Mouse (Mus musculus): ENCODE data around the gene Fndc5.

The Fndc5 gene

DNA sequence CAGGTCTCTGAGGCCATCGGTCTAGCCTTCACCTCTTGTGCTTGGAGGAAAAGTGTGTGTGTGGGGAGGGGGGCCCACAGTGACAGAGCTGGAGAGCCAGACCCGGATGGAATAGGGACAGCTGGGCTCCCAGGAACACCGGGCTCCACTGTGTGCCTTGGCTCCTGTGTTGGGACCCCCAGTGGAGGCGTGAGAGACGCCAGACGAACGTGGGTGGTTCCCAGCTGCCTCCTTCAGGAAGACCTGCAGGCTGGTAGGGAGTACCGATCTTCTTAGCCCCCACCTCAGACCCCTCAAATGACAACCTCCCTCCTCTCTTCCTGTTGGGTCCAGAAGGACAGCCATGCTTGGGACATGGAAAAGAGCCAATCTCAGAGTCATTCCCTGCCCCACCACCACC, 14.1 kb upstream of the Fndc5 start:
- DNase-seq (ENCODE audit: low read depth, low spot score), result no peak

DNA sequence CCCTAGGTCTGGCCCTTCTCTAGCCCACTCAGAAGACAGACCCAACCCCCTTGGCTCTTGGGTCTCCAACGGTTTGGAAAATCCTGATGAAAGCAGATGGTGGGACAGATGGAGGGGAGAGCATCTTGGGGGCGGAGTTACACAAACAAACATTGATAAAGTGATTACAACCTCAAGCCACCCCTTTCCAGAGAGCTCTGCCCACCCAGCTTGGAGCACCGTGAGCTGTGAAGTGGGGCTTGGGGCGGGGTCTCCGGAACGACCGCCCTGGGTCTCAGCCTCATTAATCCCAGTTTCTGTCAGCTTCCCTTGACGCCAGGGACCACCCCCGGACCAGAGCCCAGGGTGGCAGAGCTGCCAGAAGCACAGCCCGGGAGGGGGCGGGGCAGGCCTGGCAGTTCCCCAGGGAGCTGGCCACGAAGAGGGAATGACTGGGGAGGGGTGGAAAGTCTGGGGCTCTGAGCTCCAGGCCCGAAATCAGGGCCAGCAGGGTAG, 12.1 kb upstream of the Fndc5 start:
- DNase-seq (ENCODE audit: low read depth, low spot score), result no peak

DNA sequence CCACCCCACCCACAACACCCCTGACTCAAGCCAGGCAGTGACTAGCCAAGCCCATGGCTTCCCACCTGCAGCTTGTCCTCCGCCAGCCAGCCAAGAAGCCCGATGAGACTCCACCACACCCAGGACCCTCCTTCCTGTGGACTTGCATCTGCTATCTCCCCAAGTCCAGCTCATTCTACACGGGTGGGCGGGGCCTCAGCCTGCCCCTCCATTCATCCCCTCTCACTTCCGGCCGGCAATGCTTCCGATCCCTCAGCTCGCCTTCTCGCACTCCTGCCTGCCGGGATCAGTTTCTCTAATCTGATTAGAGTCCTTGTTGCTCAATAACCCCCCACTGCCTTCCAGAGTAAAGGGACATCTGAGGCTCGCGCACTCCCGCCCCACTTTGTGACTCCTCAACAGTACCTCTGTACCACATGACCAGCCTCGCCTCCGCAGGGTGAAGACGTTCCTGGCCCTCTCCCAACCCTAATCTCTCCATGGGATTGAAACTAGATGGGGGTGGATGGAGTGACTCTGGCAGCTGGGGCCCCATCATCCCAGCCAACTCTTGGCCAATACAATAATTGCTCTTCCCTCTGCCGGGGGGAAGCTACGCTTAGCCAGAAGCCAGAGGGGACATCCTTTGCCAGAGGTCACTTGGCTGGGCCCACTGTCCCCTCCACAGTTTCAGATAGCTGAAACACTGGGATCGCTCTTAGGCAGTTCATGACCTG, 10.9 kb upstream of the Fndc5 start:
- DNase-seq (ENCODE audit: low read depth, low spot score), result no peak

DNA sequence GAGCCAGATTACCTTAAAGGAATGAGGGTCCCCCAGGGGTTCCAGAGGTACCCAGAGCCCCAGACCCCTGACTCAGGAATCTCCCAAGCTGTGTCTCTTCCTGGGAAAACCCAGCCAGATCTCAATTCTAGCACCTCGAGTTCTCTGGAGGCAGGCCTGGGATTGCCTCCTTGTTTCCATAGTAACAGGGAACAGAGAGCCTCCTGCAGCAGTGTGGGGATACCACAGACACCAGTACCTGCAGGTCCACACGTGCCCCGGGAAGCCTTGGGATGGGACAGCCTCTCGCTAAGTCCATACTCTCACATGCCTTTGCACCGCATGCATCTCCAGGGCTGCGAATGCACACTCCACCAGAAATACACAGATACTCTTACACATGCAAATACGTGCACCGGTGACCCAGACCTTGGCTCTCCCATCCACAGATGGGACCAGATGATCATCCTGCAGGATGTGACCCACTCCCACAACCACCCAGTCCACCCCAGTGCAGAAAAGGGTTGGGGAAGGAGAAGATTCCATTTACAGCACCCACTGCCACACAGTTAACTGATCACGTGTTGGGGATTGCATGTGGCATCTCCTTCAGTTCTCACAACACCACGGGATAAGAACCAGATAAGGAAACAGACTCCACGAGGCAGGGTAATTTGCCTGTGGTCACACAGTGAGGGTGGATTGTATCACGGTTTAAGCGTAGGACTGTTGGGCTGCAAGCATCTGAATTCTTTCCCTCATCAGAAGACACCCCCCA, 8.0 kb upstream of the Fndc5 start:
- no peak for DNase-seq (ENCODE audit: low read depth, low spot score)

DNA sequence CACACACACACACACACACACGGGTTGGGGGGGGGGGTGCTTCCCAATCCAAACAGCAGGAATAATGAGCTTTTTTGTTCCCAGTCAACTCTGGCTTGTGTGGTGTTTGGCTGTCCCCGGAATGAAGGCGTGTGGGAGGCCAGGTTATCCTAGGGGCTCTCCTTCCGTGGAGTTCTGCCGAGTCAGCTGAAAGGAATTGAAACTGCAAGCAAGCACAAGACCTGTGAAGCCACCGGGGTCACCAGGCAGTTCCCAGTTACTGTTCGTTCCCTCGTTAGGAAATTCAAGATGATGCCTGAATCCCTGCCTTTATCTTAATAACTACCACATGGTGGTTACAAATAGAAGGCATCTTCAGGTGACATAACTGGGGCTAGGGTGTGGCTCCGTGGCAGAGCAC, 7.4 kb upstream of the Fndc5 start:
- peak; percentile 52 for DNase-seq (ENCODE audit: low read depth, low spot score)

DNA sequence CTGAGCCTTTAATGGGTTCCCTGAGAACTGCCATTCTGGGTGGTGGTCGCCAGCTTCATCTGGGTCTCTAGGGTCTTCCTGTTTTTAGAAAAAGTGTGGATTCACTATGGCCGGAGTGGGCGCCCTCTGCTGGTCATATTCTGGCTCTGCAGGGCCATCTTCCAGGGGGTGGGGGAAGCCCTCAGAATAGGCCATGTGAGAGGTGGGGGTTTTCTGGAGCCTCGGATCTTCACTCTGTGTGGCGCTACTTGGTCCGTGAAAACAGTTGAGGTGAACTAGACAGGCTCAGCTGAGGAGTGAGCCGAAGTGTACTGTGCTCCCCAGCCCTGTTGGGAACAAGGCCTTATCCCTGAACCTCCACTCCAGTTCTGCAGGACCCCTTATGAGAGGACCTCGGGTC, 6.7 kb upstream of the Fndc5 start:
- DNase-seq (ENCODE audit: low read depth, low spot score), result peak; percentile 86

DNA sequence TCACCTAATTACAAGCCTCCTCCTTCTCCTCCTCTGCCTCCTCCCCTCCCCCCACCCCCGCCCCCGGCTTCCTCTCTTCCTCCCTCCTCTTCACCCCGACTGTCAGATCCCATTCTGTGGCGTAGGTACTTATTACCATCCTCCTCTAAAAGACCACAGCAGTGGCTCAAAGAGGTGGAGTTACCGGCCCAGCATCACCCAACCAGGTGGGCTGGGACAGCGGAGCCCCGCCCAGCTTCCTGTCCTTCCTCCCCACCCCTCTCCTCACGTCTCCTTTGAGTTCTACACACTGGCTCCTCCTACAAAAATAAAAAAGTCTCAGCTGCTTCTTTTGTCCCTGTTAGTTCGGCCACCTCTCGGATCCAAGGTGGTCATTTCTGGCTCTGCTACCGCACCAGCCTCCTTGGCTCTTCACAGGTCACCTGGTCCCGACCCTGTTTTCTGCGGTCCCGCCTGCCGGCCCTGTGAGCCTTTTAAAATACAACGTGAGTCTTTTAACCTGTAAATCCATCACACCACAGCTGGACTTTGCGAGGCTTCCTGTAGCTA, 6.0 kb upstream of the Fndc5 start:
- DNase-seq (ENCODE audit: low read depth, low spot score), result peak; percentile 92

DNA sequence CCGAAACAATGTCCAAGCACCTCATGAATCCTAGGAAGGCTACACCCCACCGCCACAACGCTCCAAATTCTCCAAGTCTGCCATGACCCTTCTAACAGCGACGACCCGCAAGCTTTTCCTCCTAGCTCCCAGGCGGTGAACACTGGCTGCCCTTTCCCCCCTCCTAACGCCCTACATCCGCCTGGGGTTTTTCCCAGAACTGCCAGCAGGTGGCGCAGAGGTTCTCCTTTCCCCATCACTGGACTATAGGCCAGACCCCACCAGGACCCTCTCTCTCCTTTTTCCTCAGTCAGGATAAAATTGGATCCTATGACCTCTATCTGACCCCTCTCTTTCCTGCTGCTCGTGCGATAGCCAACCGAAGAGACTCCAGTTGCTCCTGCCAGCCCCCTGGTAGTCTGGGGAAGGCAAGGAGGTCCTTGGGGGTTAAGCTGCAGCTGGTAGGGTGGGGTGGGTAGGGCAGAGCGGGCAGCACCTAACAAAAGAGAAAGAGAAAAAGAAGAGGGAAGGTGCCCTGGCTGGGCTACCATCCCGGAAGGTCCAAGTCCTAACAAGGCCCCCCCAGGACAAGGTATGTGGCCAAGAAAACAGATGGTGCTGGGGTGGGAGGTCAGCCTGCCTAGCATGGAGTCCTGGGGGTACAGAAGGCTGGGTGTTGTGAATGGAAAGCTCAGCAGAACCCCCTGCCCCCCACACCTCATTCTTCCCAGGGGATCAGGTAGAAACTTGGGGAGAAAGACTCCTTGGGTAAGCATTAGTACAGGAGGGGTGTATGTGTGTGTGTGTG, 1.8 kb upstream of the Fndc5 start:
- DNase-seq (ENCODE audit: low read depth, low spot score), result peak; percentile 70

DNA sequence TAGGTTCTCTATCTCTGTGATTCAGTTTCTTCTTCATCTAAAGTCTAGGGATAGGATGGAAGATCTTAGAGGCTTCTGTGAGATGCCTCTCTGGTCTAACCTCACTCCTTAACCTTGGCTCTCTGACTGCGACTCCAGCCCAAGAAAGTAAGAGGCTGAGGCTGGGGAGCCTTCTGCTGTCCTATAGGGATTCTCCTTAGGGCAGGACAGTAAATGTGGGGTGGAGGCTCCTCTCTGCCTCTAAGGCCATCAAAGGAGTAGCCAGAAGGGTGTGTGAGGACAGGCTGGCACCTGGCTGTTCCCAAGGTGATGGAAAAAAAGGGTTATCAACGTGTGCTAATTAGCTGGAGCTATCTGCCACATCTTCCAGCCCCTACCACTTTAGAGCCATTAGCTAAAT, 1.2 kb upstream of the Fndc5 start:
- no peak for DNase-seq (ENCODE audit: low read depth, low spot score)

DNA sequence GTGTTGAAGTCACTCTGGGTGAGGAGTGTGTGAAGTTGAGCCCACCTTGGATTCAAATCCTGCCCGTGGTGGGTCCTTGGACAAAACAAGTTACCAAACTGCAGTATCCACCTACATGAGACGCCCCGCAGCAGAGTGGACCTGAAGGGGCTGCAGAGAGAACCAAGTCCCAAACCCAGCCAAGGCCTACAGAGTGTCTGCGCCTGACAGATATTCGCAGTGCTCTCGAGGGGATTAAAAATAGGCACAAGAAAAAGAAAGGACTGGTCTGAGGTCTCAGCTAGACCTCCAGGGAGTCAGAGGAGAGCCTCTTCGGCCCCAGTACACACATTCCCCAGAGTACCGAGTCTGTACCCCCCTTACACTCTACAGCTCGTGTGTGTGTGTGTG, 615 bp upstream of the Fndc5 start:
- no peak for DNase-seq (ENCODE audit: low read depth, low spot score)

DNA sequence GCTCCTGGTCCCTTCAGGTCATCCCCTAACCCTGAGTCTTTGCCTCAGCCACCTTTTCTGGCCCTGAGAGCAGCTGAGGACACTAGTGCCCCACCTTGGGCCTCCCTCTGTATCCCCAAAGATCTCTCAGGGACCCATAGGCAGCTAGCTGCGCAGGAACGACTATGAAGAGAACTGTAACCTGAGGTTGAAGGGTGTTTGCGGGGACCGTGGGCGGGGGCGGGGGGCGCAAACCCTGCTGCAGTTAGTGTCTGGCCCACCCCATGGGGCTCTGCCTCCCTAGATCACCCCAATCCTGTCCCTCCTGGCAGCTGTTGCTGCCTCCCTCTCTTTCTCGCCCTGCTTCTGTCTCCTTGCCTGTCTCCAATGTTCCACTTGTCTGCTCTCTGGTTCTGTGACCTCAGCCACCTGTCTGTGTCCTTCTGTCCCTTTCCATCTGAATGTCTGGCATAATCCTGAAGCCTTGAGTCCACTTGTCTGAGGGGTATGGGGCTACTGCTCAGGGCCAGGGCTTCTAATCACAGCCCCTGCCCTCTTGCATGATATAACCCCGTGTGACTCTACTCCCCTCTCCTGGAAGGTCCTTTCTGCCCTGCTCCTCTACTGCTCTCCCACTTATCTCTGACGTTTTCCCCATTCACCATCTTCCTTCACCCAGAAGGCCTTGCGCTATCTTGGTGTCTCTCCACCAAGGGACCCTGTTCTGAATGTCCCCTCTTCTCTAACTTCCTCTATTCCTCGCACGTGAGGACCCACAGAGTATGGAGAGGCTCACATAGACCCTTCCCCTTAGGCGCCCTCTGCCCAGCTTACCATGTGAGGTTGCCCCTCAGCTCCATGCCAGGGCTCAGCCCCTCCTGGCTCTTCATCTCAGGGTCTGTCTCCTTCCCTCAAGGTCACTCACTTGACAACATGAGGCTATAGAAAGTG, 858 bp downstream of the Fndc5 start:
- DNase-seq (ENCODE audit: low read depth, low spot score), result no peak

DNA sequence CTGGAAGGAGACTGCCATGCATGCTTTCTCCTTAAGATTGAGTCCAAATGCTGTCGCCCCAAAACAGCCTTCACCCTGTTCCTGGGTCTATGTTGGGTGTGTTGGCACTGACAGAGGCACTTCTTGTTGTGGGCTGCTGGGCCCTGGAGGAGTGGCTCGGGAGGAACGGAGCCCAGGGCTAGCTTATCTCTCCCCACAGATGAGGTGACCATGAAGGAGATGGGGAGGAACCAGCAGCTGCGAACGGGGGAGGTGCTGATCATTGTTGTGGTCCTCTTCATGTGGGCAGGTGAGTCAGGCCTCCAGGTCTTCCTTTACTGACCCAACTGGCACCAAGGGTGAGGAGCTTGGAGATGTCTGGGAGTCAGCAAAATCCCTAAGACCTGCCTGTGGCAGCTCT, 2.8 kb downstream of the Fndc5 start:
- DNase-seq (ENCODE audit: low read depth, low spot score), result no peak

DNA sequence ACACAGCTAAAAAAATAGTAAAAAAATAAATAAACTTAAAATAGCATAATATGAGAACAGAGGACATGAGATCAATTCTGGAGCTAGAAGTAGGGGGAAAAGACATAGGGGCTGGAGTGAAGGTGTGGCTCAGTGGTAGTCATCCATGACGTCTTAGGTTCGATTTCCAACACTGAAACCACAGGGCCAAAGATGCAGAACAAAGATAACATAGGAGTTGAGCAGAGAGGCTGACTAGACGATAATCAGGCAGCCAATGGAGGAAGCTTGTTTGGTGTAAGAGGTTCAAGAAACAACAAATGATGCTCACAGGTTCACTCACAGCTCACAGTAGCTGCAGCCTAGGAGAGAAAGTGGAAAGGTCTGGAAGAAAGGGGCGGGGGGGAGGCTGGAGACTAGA, 4.0 kb downstream of the Fndc5 start:
- DNase-seq (ENCODE audit: low read depth, low spot score), result no peak

DNA sequence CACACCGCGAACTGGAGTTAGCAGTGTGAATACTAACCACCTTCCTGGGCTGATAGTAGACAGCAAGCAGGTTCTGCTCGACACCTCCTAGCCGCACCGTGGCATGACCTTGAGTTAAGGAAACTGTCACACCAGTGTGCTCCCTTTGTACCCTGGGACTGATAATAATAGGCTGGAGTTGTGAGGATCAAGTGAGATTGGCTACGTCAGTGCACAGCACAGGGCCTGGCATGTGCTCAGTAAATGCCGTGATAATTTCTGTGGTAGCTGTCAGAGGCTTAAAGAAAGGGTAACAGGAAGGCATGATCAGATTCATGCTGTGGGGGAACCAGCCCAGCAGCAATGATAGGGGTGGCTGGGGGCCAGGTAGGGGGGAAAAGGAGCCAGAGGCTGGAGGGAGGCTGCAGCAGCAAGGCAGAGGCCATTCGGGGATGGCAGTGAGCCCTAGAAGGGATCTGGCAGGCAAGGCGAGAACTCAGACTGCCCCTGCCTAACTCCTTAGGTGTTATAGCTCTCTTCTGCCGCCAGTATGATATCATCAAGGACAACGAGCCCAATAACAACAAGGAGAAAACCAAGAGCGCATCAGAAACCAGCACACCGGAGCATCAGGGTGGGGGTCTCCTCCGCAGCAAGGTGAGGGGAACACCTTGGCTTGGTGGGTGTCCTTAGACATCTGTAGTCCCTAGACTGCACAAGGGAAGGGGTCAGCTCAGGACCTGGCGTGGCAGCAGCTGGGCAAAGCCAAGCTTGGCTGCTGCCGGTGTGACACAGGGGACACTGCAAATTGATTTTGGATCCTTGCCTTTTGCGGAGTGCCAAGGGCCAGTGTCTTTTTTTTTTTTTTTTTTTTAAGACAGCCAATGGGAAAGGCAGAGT, 5.0 kb downstream of the Fndc5 start:
- no peak for DNase-seq (ENCODE audit: low read depth, low spot score)

DNA sequence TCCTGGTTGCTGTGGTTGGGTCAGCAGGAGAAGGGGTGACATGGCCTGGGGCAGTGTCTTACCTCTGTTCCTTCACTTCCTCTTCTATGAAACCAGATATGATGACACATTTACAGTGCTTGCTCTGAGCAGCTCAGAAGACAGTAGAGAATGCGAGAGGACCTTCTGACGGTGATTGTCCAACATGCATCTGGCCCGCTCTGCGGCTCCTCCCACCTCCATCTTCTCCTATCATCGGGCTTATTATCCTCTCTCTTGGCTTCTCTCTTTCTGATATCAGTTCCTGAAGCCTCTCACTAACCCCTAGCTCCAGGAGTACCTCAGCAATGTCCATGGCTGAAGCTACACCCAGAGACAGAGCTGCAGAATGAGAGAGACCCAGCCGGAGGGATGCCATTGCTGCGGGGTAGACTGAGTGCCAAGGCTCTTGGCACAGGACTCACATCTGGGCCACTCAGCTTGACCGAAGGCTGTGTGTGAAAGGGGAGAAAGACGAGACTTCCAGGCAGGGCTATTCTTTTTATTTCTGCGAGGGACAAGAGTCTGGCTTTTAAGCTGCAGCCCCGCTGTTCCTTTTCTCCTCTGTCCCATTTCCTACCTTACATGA, 5.7 kb downstream of the Fndc5 start:
- no peak for DNase-seq (ENCODE audit: low read depth, low spot score)

DNA sequence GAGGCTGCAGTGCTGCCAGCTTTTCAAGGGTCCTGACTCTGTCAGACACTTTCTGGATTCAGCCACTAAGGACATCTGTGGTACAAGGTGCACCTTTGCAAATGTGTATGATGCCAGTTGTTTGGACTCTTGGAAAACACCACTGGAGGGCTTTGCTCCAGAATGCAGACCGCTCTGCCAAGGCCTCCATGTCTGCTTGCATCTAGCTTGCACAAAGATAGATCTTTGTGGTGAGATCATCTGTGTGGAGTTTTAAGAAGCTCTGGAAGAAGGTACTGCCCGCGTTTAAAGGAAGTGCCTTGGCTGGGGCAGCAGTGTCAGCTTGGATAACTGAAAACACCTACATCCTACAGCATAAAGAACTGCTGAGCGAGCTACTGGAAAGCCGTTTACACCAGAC, 6.7 kb downstream of the Fndc5 start:
- DNase-seq (ENCODE audit: low read depth, low spot score), result no peak

DNA sequence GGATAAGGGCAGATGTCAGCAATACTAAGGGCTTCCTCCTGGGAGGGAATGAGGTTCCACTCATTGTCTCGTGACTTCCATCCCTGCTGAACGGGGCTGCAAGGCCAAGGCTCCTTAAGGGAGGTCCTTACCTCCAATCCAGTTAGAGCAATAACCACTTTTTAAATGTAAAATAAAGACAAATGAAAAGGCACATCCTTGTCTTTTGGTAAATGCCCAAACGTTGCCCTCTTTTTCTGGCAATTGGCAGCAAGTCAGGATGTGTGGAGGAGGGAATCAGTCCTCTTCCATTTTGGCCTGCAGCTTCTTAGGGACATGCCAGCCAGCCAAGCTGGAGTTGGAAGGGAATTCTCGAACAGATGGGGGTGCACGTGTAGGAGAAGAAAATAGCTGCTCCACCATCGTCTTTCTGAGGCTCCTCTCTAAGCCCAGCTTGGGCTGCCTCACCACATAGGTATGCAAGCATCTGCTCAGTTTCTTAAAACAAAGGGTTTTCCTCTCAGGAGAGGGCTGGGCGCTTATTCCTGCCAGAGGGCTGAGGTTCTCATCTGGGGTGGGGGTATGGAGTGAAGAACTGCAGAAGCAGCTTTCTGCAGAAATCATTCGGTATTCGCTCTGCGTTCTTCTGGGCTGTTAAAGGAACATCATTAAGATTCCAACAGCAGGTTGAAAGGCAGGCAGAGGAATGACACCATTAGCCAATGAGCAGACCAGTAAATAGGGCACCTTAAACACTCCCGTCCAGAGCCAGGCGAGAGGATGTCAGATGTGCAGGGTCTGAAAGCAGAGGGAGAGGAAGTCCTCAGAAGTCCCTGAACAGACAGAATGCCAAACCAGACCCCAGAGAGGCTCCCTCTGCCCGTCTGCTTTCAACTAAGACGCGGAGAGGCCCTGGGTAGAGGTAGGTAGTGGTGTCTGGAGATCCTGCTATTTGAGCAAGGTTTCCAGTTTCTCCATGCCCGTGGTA, 7.9 kb downstream of the Fndc5 start:
- no peak for DNase-seq (ENCODE audit: low read depth, low spot score)

DNA sequence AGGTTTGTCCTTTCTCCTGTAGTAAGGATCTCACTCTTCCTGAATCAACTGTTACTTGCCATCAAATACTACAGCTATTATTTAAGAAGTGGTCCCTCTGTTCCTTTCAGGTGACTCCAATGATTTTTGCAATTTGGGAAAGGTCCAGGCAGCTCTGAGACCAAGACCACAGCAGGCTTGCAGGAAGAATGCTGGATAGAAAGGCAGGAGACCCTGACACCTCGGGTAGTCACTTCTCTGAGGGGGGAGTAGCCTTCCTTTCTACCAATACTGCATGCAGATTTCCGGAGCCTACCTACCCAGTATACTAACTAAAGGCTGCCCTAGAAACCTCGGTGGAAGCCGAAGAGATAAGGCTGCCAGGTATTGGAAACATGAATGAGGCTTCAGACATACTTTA, 8.6 kb downstream of the Fndc5 start:
- DNase-seq (ENCODE audit: low read depth, low spot score), result no peak

Measured in A20 (cell line).